Mouse (Mus musculus) midbrain, embryonic 12.5 days (tissue): Measurements from ENCODE around the gene Sc5d. TPM values are rescaled to one million over a fixed set of nuclear protein-coding genes. Genes with fewer than 3 reads are reported as not detected.

Source experiments
- ATAC-seq: fragments of 200-750 bp; cut with Nextera tagmentation; 2 replicates; pipeline ENCODE4 v1.8.0; 2017; ENCODE audit warnings: low read depth, moderate TSS enrichment, moderate library complexity; ENCODE audit not compliant: low FRiP score
- H3K27ac ChIP-seq: fragments of 300-500 bp; sonication (generic); replicated peaks from 2 replicates; pipeline ENCODE4 v1.5.1; 2016; ENCODE audit warnings: mild to moderate bottlenecking
- H3K27me3 ChIP-seq: fragments of 300-500 bp; sonication (generic); 2 replicates; pipeline ENCODE4 v1.6.1; 2016; ENCODE audit warnings: mild to moderate bottlenecking
- H3K36me3 ChIP-seq: fragments of 300-500 bp; sonication (generic); 2 replicates; pipeline ENCODE4 v1.6.1; 2016
- H3K4me1 ChIP-seq: fragments of 300-500 bp; sonication (generic); 2 replicates; pipeline ENCODE4 v1.6.1; 2016
- H3K4me2 ChIP-seq: fragments of 300-500 bp; sonication (generic); replicated peaks from 2 replicates; pipeline ENCODE4 v1.6.1; 2016; ENCODE audit warnings: mild to moderate bottlenecking, moderate library complexity
- H3K4me3 ChIP-seq: fragments of 300-500 bp; sonication (generic); 2 replicates; pipeline ENCODE4 v1.5.1; 2016; ENCODE audit warnings: mild to moderate bottlenecking
- H3K9ac ChIP-seq: fragments of 300-500 bp; sonication (generic); replicated peaks from 2 replicates; pipeline ENCODE4 v1.6.1; 2016; ENCODE audit warnings: mild to moderate bottlenecking, moderate library complexity
- H3K9me3 ChIP-seq: fragments of 300-500 bp; sonication (generic); 2 replicates; pipeline ENCODE4 v1.6.1; 2016; ENCODE audit warnings: mild to moderate bottlenecking
- WGBS: fragments of 180-500 bp; shearing (Covaris S2); methylation state at CpG from one replicate; pipeline ENCODE4 v1.1.7; 2016; 5-methylcytosine and 5-hydroxymethylcytosine counted together
- polyA plus RNA-seq: library from polyadenylated mRNA; unstranded; fragments of >200 nt; fragmentation: Nextera tagmentation; extraction: Ambion mirVana; gene quantifications from 2 replicates; pipeline ENCODE4 v1.2.1, GENCODE M21; 2016

Sc5d gene
- polyA plus RNA-seq, 1 experiment from 2014 or later: 67.5 TPM

GRCm38 (mm10) chr9:42214116-42214515, 49.9 kb downstream of the Sc5d start:
- no peaks in the 10 kb centered on the region for H3K4me1 ChIP-seq
- no peak overlapping the region for H3K27ac ChIP-seq
- no peak overlapping the region for H3K9ac ChIP-seq
- H3K27me3 ChIP-seq: no peaks in the 10 kb centered on the region
- H3K4me2 ChIP-seq: no peak overlapping the region
- H3K4me3 ChIP-seq: no peak overlapping the region
- no peaks in the 10 kb centered on the region for H3K36me3 ChIP-seq
- 70% methylated on average over 1 of the region's 1 CpGs for WGBS
- no peak for ATAC-seq
- H3K9me3 ChIP-seq: no peaks in the 10 kb centered on the region

GRCm38 (mm10) chr9:42213142-42213541, 50.9 kb downstream of the Sc5d start:
- Histone ChIP-seq H3K4me2 (no peak overlapping the region), H3K36me3 (no peaks in the 10 kb centered on the region), H3K9me3 (no peaks in the 10 kb centered on the region), H3K4me1 (no peaks in the 10 kb centered on the region), H3K27ac (no peak overlapping the region), H3K4me3 (no peak overlapping the region), H3K27me3 (no peaks in the 10 kb centered on the region), H3K9ac (no peak overlapping the region)
- ATAC-seq: no peak
- WGBS: 85% methylated on average over 1 of the region's 1 CpGs

- no peaks in the 10 kb centered on the region for H3K9me3 ChIP-seq
- no peak overlapping the region for H3K4me2 ChIP-seq
- no peaks in the 10 kb centered on the region for H3K36me3 ChIP-seq
- no peaks in the 10 kb centered on the region for H3K27me3 ChIP-seq
- no peaks in the 10 kb centered on the region for H3K4me1 ChIP-seq
- no peak overlapping the region for H3K9ac ChIP-seq
- no peak for ATAC-seq
- H3K27ac ChIP-seq: no peak overlapping the region
- WGBS: 90% methylated on average over 6 of the region's 6 CpGs
- H3K4me3 ChIP-seq: no peak overlapping the region
These were observed 54.4 kb downstream of the Sc5d start for GRCm38 (mm10) chr9:42209666-42210065.

GRCm38 (mm10) chr9:42208463-42208862, 55.6 kb downstream of the Sc5d start:
- H3K27me3 ChIP-seq: no peaks in the 10 kb centered on the region
- H3K4me2 ChIP-seq: no peak overlapping the region
- no peak for ATAC-seq
- H3K27ac ChIP-seq: no peak overlapping the region
- H3K9me3 ChIP-seq: no peaks in the 10 kb centered on the region
- H3K9ac ChIP-seq: no peak overlapping the region
- no peaks in the 10 kb centered on the region for H3K36me3 ChIP-seq
- H3K4me1 ChIP-seq: no peaks in the 10 kb centered on the region
- WGBS: 28% methylated on average over 5 of the region's 5 CpGs
- no peak overlapping the region for H3K4me3 ChIP-seq

GRCm38 (mm10) chr9:42206750-42207149, 57.3 kb downstream of the Sc5d start:
- ATAC-seq: no peak
- Histone ChIP-seq H3K36me3 (no peaks in the 10 kb centered on the region), H3K4me2 (no peak overlapping the region), H3K27ac (no peak overlapping the region), H3K4me1 (no peaks in the 10 kb centered on the region), H3K9ac (no peak overlapping the region), H3K4me3 (no peak overlapping the region), H3K27me3 (no peaks in the 10 kb centered on the region), H3K9me3 (no peaks in the 10 kb centered on the region)
- WGBS: 93% methylated on average over 1 of the region's 1 CpGs

- H3K4me1 ChIP-seq: no peaks in the 10 kb centered on the region
- H3K27me3 ChIP-seq: no peaks in the 10 kb centered on the region
- no peak for ATAC-seq
- no peak overlapping the region for H3K4me3 ChIP-seq
- H3K9ac ChIP-seq: no peak overlapping the region
- no peaks in the 10 kb centered on the region for H3K9me3 ChIP-seq
- WGBS: 94% methylated on average over 5 of the region's 5 CpGs
- H3K4me2 ChIP-seq: no peak overlapping the region
- no peak overlapping the region for H3K27ac ChIP-seq
- H3K36me3 ChIP-seq: no peaks in the 10 kb centered on the region
These were observed 61.8 kb downstream of the Sc5d start for GRCm38 (mm10) chr9:42202271-42202670.

Other genes starting within 250 kb of the Sc5d start
- 4.5 and 5.8 TPM in 2 replicates for gene Sorl1, start 140.0 kb downstream of the Sc5d start, polyA plus RNA-seq
- 0.21 and 0.34 TPM in 2 replicates for gene Tecta, start 135.7 kb upstream of the Sc5d start, polyA plus RNA-seq
- 5.8 TPM in 2 replicates for gene Tbcel, start 243.6 kb upstream of the Sc5d start, polyA plus RNA-seq